Mouse (Mus musculus) Muller cell, postnatal 12 days (primary cell): ENCODE measurements at regions not wholly inside any gene's neighbourhood (a gene's known extent, or its start where the extent isn't known, plus 50 kb on each side); places are given as distances from the start of the nearest gene placed in this dataset.

Experiments
- DNase-seq: peaks from one replicate; pipeline ENCODE4 v3.0.0-alpha.2; 2015; ENCODE audit errors: inconsistent ontology term

DNA sequence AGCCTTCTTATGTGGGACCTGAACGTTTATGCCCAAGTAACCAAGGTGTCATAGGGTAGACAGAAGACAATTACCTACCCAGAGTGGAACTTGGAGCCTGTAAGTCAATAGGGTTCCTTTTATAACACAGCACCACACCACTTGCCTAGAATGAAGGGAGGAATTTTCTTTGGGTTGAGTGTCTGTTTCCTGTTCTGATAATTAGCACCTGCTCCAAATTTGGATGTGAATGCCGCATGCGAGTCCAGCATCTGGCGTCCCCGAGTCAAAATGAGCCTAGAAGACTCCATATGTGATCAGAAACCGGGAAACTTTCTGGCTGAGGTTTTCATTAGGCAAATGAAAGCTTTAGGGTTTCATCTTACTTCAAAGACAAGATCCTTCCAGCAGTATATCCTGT is 653.7 kb downstream of the Adgrl2 start:
- no peak for DNase-seq

DNA sequence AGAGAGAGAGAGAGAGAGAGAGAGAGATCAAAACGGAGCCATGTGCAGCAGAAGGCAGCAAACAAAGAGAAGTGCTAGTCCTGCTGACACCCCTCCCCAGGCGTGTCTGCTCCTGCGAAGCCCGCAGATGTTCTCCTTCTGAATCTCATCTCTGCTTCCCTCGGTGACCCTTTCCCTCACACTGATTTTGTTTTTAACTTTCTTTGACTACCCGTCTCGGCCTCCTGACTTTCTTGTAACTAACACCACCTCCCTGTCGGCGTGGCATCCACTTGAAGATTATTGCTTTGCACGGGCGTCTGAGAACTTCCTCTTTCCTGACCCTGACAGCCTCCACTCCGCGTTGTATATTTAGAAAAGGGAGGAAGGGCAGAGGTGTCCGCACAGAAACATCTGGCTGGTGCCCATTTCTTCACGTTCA is 654.3 kb downstream of the Adgrl2 start:
- DNase-seq = no peak

DNA sequence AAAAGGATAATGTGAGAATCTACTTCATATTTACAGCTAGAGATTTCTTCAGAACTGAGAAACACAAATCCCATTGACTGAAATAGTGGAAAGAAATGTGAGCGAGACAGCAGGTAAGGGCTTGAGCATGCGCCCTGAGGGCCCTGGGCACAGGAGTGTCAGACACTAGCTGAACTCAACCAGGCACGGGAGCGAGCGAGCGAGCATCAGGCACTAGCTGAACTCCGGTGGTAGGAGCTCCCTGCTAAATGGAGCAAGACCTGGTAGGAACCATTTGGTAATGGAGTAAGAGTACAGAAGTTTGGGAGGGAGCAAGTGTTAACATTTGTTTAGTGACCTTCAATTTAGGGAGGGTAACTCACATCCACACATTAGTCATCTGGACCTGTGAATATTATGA is 654.7 kb downstream of the Adgrl2 start:
- DNase-seq = no peak

DNA sequence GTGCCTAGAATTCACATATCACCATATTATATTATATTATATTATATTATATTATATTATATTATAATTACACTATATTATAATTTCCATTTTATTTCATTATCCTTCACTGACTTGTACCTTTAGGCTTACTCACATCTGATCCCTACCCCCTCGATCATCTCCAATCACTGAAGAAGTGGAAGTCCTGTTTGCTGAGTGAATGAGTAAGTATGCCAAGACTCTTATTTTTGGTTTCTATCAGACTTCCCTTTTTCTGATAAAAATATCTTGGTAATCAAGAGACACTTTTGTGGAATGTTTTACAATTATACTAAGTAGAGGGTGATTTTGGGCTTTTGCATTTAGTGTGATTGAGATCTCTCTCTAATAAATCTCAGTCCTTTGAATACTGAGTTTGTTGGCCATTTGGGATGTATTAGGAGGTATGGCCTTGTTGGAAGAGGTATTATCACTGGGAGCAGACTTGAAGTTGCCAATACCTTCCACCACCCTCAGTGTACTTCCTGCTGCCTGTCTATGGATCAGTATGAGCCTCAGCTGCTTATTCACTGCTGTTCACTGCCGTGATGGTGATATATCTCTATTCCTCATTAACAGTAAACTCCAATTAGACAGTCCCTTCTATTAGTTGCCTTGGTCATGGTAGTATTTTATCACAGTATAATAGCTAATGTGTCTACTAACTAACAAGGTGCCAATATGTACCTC is 665.3 kb downstream of the Adgrl2 start:
- DNase-seq = no peak

DNA sequence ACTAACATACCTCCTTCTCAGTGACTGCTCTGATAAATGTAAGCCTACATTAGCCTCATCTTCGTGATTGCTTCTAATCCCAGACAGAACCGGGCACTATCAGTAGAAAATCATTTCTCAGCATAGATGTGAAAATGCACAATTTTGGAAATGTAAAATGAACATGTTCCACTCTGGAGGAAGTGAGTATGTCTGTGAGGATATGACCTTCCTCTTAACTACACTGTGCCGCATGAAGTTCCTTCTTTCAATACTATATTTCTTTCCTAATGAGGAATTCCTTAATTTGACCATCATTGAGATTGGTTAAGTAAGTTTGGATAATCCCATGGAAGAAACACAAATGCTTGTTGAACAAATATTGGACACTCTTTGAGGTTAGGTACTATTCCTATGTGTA is 668.5 kb downstream of the Adgrl2 start:
- DNase-seq = no peak

DNA sequence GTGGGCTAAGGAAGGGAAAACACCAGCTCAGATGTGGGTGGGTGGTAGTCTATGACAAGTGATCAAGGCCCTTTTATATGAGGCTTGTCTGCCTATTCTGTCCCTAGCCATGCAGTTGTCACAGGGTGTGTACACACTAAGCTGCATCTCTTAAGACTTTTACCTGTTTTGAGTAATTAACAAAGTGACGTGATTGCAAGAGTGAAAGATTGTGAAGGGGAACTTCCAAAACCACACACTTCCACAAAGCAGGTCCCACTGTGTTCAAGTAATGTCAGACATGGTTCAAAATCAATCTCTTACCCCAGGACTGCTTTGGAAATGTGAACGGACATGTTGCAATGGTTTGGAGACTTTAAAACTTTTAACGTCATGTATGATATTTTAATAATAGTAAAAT is 674.2 kb downstream of the Adgrl2 start:
- DNase-seq = no peak

DNA sequence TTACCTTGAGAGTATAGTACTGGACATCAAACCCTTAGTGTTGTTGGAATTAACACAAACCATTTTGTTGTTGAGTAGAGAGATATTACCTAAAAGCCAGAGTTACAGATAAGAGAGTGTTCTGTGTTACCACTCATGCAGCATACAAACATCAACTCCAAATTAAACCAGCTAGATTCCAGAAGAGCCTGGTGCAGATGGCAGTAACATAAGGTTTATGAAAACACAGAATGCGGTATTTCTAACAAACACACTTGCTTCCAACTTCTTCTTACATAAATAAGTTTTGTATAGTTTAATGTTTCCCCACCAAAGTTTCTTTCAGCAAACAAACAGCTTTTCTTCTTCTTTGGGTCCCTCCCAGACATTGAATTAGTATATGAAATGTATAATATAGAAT is 675.1 kb downstream of the Adgrl2 start:
- no peak for DNase-seq

DNA sequence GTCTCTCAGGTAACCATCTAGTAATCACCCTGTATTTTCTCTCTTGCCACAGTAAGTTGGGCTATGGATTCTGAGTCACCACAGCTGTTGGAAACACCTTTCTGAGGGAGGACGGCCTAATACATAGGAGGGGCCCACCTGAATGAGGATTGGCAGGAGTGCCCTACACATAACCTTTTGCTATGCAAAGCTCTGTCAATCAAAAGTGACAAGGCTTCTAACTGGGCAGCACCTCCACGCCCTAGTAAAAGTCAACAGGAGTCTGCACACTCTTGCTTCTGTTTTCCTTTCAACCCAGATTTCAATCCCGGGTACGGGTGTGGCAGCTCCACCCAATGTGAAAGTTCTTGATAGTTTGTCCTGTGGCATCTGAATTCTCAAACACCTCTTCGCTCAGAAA is 694.8 kb downstream of the Adgrl2 start:
- no peak for DNase-seq

DNA sequence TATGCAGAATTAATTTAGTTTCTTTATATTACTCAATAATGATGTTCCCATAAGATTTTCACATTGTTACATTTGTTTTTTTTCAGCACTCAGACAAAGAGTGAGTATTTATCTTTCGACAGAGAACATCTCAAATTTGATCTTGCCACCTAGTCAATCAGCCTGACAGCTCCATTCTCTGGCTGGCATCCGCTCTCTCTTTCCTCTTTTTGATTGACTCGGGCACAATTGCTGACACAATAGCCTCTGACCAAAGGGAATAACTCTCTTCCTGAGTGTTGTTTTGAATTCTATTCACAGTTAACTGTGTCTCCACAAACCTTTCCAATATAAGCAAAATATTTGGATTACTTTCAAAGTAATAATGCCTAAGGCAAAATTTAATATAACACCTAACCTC is 711.4 kb downstream of the Adgrl2 start:
- DNase-seq = no peak

DNA sequence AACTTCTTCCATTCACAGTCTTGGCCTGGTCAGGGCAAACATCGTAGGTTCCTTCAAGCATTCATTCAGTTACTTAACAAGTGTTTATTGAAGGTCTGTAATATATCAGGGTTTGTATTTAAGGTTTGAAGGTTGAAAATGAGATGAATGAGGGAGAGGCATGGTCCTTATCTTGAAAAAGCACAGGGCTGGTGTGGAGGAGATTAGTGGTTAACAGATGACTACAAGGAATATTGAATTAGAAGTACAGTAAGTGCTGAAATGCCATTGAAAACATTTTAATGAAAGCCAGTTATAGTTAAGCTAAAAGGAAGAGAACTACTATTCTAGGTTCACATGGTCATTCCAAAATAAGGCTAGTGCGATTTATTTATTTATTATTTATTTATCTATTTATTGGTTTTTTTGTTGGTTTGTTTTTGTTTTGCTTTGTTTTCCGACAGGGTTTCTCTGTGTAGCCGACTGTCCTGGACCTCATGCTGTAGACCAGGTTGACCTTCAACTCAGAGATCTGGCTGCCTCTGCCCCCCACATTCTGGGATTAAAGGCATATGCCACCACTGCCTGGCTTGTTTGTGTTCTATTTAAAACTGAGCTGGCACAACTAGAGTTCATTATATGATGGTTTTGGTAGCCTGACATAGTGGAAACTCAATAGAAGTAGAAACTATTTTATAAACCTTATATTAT is 718.1 kb downstream of the Adgrl2 start:
- DNase-seq = no peak

DNA sequence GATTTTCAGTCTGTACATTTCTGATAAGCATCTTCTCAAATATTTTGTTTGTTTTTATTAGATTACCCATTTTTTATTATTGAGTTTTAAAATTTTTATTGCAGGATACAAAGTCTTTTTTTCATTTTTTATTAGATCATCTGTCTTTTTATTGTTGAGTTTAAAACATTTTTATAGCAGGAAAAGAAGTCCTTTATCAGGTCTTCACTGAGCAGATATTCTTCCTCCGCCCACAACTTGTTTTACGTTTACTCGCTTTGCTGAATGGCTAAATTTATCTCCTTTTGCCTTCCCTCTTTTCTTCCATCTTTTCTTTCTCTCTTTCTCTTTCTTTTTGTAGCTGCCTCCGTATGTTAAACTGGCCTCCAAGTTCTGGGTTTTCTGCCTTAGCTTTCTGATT is 721.5 kb downstream of the Adgrl2 start:
- DNase-seq = no peak

DNA sequence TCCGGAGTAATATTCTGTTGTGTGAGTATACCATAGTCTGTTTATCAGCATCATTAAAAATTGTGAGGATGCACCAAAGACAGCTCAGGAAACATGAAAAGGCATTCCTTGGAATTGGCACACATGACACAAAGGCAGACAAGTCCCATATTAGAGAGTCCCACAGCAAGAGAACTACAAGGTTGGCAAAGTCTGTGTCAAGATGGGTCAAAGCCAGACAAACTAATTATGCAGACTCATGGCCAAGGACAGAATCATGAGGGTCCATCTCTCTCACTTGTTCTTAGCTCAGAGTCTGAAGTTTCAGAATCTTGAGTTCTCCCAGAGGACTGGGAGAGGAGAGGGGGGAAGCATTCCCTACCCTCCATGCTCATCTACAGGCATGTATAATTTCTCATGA is 731.1 kb downstream of the Adgrl2 start:
- no peak for DNase-seq

DNA sequence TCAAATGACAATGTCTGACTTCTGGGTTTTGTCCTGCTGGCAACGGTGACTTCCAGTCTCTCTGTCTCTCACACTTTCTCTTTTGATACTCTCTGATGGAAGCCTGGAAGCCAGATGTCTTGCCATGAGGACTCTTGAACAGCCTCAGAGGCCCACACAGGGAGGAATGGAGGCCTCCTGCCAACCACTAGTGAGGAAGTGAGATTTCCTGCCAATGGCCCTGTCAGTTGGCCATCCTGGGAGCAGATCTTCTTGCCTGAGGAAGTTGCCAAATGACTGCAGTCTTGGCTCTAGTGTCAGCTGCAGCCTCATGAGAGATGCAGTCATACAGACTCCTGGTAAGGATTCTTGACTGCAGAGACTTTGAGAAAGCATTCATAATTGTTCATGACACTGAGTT is 741.7 kb downstream of the Adgrl2 start:
- DNase-seq = peak; percentile 87

DNA sequence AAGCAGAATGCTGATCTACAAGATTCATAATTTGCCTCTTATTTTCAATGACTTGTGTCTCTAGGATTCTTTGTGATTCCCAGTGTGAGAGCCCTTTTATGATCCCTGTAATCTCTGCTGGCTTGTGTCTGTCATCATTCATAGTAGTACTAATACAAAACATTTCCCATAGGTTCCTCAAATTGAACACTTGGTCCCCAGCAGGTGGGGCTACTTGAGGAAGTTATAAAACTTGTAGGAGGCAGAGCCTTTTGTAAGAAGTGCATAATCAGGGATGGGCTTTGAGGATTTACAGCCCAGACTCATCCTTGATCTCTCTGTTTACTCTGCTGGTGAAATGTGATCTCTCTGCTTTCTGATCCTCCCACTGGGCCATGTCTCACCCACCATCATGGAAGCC is 743.6 kb downstream of the Adgrl2 start:
- no peak for DNase-seq

DNA sequence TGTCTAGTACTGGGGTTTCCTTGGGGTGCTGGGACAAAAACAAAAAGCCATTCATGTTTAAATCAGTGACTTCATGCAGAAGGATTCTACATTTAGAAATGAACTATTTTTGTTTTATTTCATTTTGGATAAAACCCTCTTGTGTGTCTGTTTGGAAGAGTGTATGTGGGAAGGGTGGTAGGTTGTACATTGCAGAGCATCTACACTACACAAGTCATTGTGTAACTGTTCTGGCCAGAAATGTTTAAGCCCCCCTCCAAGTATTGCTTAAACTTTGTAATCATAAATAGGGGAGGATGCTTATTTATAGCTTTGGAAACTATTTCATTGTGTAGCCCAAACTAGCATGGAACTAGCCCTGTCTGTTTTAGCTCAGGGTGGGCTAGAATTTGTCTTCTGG is 752.3 kb downstream of the Adgrl2 start:
- DNase-seq = no peak

DNA sequence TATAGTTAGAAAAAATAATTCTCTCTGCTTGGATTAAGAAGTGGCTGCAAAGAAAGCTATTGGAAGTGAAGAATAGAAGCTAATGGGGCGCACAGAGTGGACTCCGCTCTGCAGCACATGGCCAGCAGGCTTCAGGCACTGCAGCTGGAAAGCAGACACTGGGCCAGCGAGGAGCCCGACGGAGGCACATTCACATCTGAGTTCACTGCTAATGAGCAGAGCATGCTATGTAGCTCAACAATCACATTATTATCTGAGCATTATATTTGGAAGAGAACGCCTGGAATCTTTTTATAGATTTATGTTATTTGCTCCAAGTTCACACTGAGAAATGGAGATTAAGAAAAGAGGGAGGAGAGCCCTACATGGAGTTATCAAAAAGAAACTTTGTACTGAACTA is 752.8 kb downstream of the Adgrl2 start:
- peak; percentile 16 for DNase-seq

DNA sequence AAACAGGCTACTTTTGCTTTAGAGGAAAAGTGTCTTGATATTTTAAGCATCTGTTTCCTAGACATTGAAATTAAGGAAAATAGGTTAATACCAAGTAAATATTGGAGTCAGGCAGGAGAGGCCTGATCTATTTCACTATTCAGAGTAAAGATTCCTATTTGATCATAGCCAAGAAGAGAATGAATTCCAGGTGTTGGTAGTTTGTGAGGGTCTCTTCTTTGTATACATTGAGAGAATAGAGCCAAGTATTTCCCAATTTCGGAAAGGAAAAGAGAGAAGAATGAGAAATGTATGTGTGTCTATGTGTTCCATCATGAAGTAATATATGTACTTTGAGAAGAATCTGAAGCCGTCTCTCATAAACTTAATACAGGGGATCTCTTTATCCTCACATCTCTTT is 756.7 kb downstream of the Adgrl2 start:
- DNase-seq = no peak

DNA sequence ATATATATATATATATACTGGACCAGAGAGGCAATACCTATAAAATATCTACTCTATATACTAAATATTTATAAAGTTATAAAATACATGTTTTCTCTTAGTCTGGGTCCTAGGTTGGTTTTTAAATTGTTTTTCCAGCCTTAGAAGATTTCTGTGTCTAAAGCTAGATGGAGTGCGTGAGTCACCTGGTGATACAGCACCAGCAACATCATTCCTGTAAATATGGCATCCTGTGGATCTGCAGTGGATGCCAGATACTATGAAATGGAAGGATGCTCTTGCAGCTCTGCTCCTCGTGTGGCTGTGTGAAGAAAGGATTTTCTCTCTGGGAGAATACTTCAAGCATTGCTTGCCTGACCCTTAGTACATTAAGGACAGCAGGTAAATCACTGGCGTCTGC is 761.2 kb downstream of the Adgrl2 start:
- DNase-seq = no peak

DNA sequence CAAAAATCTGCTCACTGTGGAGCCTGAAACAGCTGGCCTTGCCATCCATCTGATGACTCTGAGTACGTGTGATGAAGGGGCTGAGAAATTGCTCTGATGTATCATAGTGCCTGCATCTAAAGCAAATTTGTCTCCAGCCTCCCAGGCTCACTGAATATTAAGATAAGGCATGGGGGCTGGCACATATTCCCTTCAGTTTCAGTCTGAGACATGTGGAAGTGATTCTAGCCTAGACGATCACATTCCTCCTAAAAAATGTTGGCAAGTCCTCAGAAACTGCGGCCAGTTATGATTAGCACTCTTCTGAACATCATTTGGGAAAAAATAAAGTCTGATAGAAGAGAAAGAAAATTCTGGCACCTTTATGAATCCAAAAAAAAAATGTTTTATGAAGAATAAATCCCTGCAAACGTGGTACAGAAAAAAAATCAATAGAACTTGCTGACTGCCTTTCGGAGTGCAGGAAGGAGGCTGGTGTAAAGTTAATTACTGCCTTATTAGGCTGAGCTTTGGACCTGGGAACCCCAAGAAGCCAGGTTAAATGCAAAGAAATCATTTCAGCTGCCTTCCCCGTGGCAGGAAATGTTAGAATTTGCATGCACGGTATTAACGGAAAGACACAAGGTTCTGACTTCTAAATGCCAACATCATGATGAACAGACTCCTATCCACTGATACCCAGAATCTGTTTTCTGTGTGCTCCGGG is 762.2 kb downstream of the Adgrl2 start:
- DNase-seq = peak; percentile 62

DNA sequence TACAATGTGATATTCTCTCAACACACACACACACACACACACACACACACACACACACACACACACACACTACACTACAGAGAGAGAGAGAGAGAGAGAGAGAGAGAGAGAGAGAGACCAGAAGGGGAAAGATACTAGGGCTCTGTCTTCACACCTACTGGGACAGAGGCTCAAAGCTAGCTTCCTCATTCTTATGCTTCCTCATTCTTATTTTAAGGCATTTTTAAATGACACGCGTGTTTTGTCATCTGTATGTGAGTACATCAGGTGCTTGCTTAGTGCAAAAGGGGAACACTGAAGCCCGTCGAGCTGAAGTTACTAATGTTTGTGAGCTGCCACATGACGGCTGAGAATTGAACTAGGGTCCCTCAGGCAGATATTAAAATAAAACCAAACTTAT is 769.5 kb downstream of the Adgrl2 start:
- DNase-seq = no peak

DNA sequence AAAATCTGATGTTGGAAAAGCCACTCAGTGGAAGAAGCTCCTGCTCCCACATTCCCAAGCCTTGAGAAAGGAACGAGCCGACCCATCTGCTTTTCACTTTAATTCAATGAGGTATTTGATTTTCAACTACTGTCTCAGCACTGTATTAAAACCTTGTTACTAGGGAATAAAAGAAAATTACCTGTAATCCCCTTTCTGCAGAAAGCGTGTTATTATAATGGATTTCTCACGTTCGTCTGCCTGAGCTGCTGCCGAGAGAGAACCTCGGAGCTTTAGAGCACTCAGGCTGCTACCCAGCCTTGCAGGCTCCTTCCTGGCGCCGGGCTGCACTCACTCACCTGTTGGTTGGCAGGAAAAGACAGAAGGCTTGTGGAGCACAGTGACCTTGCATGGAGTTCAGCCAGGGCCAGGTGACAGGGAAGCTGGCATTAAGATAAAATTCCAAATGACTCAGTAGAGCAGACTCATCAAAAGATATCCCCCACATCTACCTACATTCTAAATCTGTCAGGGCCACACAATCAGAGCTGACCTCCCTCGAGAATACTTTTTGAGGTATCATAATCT is 770.2 kb downstream of the Adgrl2 start:
- DNase-seq = no peak

DNA sequence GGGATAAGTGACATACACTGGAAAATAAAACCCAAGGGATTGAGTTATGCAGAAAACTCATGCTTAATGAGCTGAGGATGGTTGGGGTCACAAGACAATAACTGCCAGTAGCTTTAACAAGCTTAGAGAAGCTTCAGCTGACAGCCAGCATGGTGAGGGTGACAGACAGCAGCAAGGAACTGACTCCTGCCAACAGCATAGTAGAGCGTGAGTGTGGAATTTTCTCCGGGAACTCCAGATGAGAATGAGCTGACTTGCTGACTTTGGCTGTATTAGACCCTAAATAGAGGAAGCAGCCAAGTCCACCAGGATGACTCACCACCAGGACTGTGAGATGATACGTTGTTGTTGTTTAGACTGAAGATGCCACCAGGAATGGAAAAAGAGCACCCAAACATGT is 788.2 kb downstream of the Adgrl2 start:
- DNase-seq = no peak

DNA sequence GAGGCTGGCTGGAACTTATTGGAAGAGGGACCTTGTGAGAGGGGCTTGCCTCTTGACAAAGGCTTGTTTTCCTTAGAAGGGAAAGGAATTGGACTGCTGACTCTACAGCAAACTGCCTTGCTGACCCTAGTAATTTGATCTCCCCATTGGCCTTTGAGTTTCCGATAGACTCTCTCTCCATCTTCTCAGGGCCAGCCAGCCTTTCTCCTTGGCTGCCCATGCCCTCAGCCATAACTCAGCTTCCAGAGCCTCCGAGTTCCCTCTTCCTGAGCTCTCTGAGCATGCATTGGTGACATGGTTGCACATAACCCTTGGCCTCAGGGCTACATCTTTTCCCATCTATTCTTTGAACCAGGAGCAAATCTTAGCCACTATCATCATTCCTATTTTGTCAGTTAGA is 803.7 kb downstream of the Adgrl2 start:
- DNase-seq = no peak
